Mouse (Mus musculus) heart, postnatal 0 days (tissue): ENCODE measurements around the gene D6Wsu163e.

Experiments used
- CTCF ChIP-seq: IDR thresholded peaks from 2 replicates; pipeline ENCODE4 v1.5.1; 2016; ENCODE audit warnings: antibody characterized with exemption, control low read depth, low read depth
- EP300 ChIP-seq: IDR thresholded peaks from 2 replicates; pipeline ENCODE4 v1.6.1; 2016; ENCODE audit warnings: antibody characterized with exemption, low read depth

DNA sequence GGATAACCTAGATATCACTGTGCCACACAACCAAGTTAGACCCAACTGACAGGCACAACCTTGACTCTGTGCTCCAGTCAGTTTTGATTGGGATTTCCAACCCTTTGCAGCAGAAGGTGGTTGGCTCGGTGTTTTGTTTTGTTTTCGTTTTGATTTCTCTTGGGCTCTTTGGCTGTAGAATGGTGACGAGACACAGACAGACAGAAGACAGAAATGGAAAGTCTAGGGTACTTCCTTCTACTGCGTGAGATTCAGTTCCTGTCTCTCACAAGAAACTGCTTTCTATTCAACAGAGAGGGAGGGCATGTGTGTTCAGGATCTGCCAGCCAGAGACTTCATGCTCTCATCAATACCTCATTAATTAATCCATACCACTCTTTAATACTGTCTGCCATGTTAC is 29.0 kb upstream of the D6Wsu163e start:
- no peak for TF ChIP-seq CTCF
- no peak for TF ChIP-seq EP300
